Mouse (Mus musculus): ENCODE measurements around the gene Htra3.

- TF ChIP-seq CTCF (IDR thresholded peaks at IDR 0.05; ENCODE audit: low read depth) (no peak), EP300 (optimal IDR thresholded peaks at IDR 0.05) (no peak)
Measured at GRCm38 (mm10) chr5:35723900-35724299, 44.3 kb upstream of the Htra3 start.
